Mouse (Mus musculus): ENCODE results near the gene Ubxn1. TPM values are rescaled to one million over a fixed set of nuclear protein-coding genes. Genes with fewer than 3 reads are reported as not detected.
"Not testable (repeated sequence)": the region's sequence is repeated elsewhere in the genome, so short reads cannot be mapped to it uniquely, and the experiment has no call there.

Gene Ubxn1
- total RNA-seq, 1 experiment from 2014 or later, result 210 TPM

DNA sequence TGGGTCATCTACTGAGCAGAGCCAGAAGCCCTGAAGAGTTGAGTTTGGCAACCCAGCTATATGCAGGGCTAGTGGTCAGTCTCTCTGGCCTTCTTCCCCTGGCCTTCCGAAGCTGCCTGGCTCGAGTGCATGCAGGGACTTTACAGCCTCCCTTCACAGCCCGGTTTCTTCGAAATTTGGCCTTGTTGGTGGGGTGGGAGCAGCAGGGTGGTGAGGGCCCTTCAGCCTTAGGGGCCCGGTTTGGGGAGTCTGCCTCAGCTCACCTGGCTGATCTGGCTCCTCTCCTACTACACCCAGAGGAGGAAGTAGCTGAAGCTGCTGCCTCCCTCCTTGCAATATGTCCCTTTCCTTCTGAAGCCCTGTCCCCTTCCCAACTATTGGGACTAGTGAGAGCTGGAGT lies 24.9 kb downstream of the Ubxn1 start:
- ATAC-seq (replicated peaks; ENCODE audit: low read depth, poor library complexity, severe bottlenecking), result not testable (repeated sequence)

DNA sequence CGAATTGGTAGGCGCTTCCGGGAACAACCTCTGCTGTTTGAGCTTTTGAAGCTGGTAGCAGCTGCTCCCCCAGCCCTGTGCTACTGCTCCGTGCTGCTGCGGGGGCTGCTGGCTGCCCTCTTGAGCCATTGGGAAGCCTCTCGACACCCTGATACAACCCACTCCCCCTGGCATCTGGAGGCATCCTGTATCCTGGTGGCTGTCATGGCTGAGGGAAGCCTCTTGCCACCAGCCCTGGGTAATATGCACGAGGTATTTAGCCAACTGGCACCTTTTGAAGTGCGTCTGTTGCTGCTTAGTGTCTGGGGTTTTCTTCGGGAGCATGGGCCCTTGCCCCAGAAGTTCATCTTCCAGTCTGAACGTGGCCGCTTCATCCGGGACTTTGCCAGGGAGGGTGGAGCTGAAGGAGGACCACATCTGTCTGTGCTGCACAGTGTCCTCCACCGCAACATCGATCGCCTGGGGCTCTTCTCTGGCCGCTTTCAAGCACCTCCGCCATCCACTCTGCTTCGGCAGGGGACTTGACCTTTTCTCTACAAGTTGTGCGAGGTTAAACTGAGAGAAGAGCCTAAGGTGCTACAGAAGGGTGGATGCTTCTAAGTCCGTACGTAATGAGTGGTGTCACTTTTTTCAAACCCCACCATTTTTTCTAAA lies 26.0 kb downstream of the Ubxn1 start:
- ATAC-seq (replicated peaks; ENCODE audit: low read depth, poor library complexity, severe bottlenecking), result peak; percentile 3; the same call in 1 of the 2 replicates

DNA sequence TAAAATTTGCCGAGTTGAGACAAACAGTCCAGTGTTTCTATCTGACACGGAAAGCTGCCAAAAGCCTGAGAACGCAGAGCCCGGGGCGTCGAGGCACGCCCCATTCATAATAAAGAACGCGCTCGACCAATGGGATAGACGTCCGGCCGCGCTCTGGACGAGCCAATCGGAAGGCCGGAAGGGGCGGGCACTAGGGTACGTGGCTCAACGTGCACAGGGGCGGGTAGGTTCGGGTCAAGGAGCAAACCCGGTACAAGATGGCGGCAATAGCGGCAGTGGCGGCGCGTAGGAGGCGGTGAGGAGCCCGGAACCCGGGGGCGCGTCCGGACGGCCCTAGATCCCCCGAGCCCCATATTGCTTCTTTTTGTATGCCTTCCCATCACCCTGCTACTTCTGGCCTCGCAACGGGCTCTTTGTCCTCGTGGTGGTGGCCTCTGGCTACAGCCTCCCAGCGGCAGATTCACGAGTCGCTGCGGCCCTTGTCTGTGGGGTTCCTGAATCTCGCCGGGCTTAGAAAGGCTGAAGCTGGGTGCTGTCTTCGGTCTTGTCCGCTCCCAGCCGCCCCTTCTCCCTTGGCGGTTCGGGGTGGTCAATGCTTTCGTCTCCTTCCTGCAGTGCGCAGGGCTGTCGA lies 26.7 kb downstream of the Ubxn1 start, which contains the start of gene Ganab:
Ganab (plus strand) TSS at position 207 of the 631 bp plus-strand sequence.
- peak; percentile 98 for ATAC-seq (replicated peaks; ENCODE audit: low read depth, poor library complexity, severe bottlenecking)

DNA sequence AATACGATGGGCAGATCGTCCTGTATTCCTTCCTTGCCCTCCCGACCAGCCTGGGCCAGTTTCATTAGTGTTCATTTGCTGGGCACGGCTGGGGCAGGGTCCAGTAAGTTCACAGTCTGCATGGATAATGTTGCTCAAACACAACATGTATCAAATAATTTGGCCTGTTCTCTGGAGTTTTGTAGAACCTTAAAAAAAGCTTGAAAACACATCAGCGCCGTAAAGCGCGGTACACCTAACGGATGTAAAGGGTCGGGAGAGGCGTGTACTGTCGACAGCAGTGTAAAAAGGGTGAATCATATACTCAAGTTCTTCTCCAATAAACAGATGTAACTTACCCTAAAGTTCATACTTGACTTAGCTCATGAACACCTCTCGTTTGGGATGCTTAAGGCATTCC lies 27.3 kb downstream of the Ubxn1 start:
- ATAC-seq (replicated peaks; ENCODE audit: low read depth, poor library complexity, severe bottlenecking), result no peak

DNA sequence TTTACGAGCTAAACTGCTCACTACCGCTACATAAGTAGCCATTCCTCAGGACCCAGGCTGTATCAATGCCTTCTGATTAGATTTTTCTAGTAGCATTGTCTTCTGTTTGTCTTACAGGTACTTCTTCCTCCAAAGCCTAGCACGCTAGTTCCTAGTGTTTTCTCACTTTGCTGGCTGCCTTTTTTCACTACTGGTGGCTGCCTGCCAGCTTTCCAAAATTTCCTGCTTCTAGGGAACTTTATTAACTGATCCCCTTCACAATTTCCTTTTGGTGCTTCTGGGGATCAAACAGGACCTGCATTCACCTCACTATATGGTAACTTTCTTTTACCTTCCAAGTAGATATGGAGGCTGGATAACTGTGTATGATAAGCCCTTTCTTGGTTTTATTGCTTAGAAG lies 27.8 kb downstream of the Ubxn1 start:
- no peak for ATAC-seq (replicated peaks; ENCODE audit: low read depth, poor library complexity, severe bottlenecking)

DNA sequence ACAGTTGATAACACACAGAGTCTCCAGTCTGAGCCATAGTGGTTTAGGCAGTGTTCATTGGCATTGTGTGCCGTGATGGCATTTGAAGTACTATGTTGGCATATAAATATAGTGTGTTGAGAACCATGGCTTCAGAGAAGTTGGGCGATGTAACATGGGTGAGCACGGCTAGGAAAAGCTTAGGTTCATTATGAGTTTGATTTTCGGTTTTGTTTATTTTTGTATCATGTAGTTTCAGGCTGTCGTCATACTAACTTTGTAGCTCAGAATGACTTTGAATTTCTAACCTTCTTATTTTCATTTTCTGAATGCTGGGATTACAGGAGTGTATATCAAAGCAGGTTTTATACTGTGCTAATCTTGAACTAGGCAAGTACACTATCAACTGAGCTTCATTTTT lies 32.1 kb downstream of the Ubxn1 start:
- ATAC-seq (replicated peaks; ENCODE audit: low read depth, poor library complexity, severe bottlenecking), result no peak

DNA sequence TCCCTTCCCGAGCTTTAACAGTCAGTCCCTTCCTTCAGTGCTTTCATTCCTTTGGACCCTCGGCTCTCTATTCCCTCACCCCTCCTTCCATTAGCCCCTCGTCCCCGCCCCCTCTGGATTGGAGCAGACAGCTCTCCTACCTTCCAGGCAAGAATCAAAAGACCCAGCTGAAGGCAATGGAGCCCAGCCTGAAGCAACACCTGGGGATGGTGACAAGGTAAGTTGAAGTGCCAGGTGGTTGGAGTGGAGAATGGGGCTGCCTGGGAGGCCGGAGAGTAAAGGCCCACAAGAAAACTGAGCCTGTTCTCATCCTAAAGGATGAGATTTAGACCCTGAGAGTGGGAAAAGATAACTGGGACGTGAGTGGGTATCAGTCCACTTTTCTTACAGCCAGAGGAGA lies 37.2 kb downstream of the Ubxn1 start:
- ATAC-seq (replicated peaks; ENCODE audit: low read depth, poor library complexity, severe bottlenecking), result no peak

DNA sequence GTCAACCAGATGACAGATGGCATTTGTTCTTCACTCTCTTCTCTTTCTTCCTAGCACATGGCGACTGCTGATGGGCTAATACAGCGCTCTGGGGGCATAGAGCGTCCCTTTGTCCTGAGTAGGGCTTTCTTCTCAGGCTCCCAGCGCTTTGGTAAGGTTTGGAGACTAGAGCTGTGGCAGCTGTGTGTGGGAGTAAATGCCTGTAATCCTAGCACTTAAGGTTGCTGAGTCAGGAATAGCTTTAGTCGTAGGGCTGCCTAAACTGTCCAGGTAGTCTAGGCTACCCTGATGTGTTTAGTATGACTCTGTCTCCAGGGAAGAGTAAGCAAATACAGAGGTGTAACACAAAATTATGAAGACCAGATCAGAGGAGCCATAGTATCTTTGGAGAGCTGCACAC lies 40.5 kb downstream of the Ubxn1 start:
- no peak for ATAC-seq (replicated peaks; ENCODE audit: low read depth, poor library complexity, severe bottlenecking)

DNA sequence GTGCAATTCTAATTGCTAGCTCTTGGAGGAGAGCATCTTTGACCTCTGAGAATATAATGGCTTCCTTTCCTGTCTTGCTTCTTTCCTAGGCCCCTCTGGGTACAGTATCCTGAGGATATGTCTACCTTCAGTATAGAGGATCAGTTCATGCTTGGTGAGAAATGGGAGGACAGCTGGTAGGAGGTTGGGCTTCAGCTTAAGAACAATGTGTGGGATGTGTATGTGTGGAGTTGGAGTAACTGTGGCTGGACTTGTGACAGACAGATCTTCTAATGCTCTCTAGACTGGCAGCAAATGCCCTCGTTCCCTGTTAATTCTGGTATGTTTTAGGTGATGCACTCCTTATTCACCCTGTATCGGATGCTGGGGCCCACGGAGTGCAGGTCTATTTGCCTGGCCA lies 42.9 kb downstream of the Ubxn1 start:
- ATAC-seq (replicated peaks; ENCODE audit: low read depth, poor library complexity, severe bottlenecking), result no peak

DNA sequence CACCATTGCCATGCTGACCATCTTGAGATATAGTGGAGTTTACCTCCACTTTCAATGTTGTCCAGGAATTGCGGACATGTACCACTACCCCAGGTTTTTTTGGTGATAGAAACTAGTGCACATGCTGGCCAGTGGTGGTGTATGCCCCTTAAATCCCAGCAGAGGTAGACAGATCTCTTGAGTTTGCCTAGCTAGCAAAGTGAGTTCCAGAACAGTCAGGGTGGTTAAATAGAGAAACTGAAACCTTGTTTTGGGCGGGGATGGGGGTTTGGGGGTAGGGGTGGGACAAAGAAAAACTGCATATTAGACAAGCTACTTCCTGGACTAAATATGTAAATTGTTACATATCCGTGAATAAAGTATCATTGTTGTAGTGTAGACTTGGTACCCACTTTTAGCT lies 47.7 kb downstream of the Ubxn1 start:
- no peak for ATAC-seq (replicated peaks; ENCODE audit: low read depth, poor library complexity, severe bottlenecking)

DNA sequence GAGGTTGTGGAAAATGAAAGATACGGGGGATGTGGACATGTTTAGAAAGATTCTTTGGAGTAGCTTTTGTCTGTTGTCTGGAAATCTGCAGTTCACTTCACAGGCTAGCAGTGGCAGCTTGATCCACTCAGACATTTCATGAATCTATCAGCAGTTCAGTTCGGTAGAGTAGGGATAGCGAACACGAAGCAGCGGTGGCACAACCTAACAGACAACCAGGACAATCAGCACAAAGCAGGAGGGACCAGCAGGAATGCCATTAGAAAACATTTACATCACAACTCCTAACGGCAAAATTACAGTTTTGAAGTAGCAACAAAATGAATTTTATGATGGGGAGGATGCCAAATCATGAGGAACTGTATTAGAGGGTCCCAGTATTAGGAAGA lies 48.4 kb downstream of the Ubxn1 start:
- no peak for ATAC-seq (replicated peaks; ENCODE audit: low read depth, poor library complexity, severe bottlenecking)

DNA sequence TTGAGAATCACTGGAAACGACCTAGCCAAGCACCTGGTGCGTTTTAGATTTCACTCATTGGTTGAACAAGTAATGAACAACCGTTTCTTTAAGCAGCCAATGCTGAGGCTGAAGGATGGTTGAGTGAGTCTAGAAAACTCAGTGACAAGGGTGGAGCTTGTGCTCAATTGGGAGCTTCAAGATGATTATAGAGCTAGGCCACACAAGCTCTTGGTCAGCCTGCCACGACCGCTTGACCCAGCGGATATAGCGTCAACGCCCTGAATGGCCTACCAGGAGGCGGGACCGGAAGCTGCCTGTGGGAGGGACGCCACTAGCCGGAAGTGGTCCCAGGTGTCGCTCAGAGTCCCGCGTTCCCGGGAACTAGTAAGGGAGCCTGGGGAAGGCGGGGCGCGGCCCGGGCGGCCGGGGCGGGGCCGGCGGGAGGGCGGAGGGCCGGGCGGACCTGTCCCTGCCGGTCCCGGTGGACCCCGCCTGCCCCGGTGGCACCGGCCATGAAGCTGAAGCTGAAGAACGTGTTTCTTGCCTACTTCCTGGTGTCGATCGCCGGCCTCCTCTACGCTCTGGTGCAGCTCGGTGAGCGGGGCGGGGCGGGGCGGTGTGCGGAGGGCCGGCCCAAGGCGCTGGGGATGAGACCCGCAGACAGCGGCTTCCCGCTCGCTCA lies 48.9 kb downstream of the Ubxn1 start, which contains the start of gene B3gat3:
B3gat3 (plus strand) TSS at position 302 of the 664 bp plus-strand sequence.
- ATAC-seq (replicated peaks; ENCODE audit: low read depth, poor library complexity, severe bottlenecking), result peak; percentile 86

DNA sequence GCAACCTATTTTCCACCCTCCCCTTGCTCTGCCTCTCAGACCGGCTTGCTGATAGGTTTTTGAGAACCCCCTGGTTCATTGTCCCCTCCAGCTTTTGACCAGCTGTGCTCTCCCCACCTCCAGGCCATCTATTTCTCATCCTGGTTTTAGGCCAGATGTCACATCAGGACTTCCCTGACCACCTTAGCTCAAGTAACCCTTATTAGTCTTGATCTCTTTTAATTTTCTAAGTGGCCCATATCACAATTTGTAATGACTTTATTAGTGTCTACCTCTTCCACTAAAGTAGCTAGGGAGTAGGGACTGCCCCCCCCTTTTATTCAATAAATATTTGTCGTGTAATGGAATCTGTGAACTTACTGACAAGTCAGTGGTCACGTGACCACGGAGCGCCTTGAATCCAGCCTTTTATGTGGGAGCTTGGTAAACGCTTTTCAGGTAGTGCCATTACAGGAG lies 49.6 kb downstream of the Ubxn1 start:
- ATAC-seq (replicated peaks; ENCODE audit: low read depth, poor library complexity, severe bottlenecking), result 0 out of 2 replicates have a peak, but pooled peaks have one; percentile 24

DNA sequence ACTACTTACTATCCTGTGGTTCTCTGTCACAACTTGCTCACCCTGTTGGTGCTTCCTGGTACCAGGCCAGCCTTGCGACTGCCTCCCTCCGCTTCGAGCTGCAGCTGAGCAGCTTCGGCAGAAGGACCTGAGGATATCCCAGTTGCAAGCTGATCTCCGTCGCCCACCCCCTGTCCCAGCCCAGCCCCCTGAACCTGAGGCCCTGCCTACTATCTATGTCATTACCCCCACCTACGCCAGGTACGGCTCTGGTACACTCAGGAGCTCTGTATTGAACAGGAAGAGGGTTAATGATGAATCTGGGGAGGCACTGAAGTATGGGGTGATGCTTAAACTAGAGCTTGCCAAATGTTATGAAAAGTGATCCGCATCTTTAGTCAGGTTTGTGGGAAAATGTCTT lies 50.4 kb downstream of the Ubxn1 start:
- no peak for ATAC-seq (replicated peaks; ENCODE audit: low read depth, poor library complexity, severe bottlenecking)

Other genes starting within 250 kb of the Ubxn1 start
- gene Chrm1, start 207.7 kb upstream of the Ubxn1 start, total RNA-seq (2017), result not detected in 2 replicates
- 124 and 150 TPM in 2 replicates for gene Slc3a2, start 148.1 kb upstream of the Ubxn1 start, total RNA-seq (2017)
- gene Wdr74, start 135.7 kb upstream of the Ubxn1 start, total RNA-seq (2017), result 121 and 149 TPM in 2 replicates
- gene 1700092M07Rik, start 130.8 kb upstream of the Ubxn1 start, total RNA-seq (2017), result 1.5 and 5.8 TPM in 2 replicates
- 45.7 and 60.0 TPM in 2 replicates for gene Stx5a, start 130.1 kb upstream of the Ubxn1 start, total RNA-seq (2017)
- 126 and 129 TPM in 2 replicates for gene Nxf1, start 114.4 kb upstream of the Ubxn1 start, total RNA-seq (2017)
- 36.9 and 48.2 TPM in 2 replicates for gene Tmem223, start 100.5 kb upstream of the Ubxn1 start, total RNA-seq (2017)
- 57.4 and 60.0 TPM in 2 replicates for gene Tmem179b, start 97.0 kb upstream of the Ubxn1 start, total RNA-seq (2017)
- 10.3 and 11.4 TPM in 2 replicates for gene Taf6l, start 85.1 kb upstream of the Ubxn1 start, total RNA-seq (2017)
- gene Polr2g, start 72.9 kb upstream of the Ubxn1 start, total RNA-seq (2017), result 52.9 and 62.4 TPM in 2 replicates
- gene Zbtb3, start 68.9 kb upstream of the Ubxn1 start, total RNA-seq (2017), result 1.8 and 1.9 TPM in 2 replicates
- 65.7 and 68.2 TPM in 2 replicates for gene Ttc9c, start 52.2 kb upstream of the Ubxn1 start, total RNA-seq (2017)
- gene Hnrnpul2, start 51.5 kb upstream of the Ubxn1 start, total RNA-seq (2017), result 89.1 and 100 TPM in 2 replicates
- gene AC129217.1, start 41.7 kb upstream of the Ubxn1 start, total RNA-seq (2017), result 4.2 TPM in 1 of 2 replicates, not detected in the other
- 34.5 and 41.5 TPM in 2 replicates for gene Bscl2, start 34.0 kb upstream of the Ubxn1 start, total RNA-seq (2017)
- gene Gng3, start 32.3 kb upstream of the Ubxn1 start, total RNA-seq (2017), result not detected in 2 replicates
- gene Lrrn4cl, start 20.7 kb upstream of the Ubxn1 start, total RNA-seq (2017), result 0.73 TPM in 1 of 2 replicates, not detected in the other
- gene Uqcc3, start 9.4 kb downstream of the Ubxn1 start, total RNA-seq (2017), result 110 and 122 TPM in 2 replicates
- 7.7 and 35.4 TPM in 2 replicates for gene Lbhd1, start 12.2 kb downstream of the Ubxn1 start, total RNA-seq (2017)
- not detected in 2 replicates for gene Gm49403, start 12.4 kb downstream of the Ubxn1 start, total RNA-seq (2017)
- 53.0 and 62.6 TPM in 2 replicates for gene 1810009A15Rik, start 17.4 kb downstream of the Ubxn1 start, total RNA-seq (2017)
- gene Gm49416, start 17.4 kb downstream of the Ubxn1 start, total RNA-seq (2017), result not detected in 2 replicates
- 10.5 and 18.5 TPM in 2 replicates for gene Ints5, start 21.5 kb downstream of the Ubxn1 start, total RNA-seq (2017)
- 63.4 and 73.1 TPM in 2 replicates for gene Ganab, start 26.6 kb downstream of the Ubxn1 start, total RNA-seq (2017)
- 17.5 and 18.6 TPM in 2 replicates for gene B3gat3, start 48.9 kb downstream of the Ubxn1 start, total RNA-seq (2017)
- 2.0 and 3.2 TPM in 2 replicates for gene Rom1, start 57.9 kb downstream of the Ubxn1 start, total RNA-seq (2017)
- gene Eml3, start 58.1 kb downstream of the Ubxn1 start, total RNA-seq (2017), result 22.9 and 41.2 TPM in 2 replicates
- gene Mta2, start 70.4 kb downstream of the Ubxn1 start, total RNA-seq (2017), result 151 and 180 TPM in 2 replicates
- 19.9 and 25.9 TPM in 2 replicates for gene Tut1, start 82.4 kb downstream of the Ubxn1 start, total RNA-seq (2017)
- gene Eef1g, start 95.5 kb downstream of the Ubxn1 start, total RNA-seq (2017), result 721 and 789 TPM in 2 replicates
- 14.1 and 14.9 TPM in 2 replicates for gene Ahnak, start 117.8 kb downstream of the Ubxn1 start, total RNA-seq (2017)
- gene Scgb1a1, start 216.5 kb downstream of the Ubxn1 start, total RNA-seq (2017), result not detected in 2 replicates